Mouse (Mus musculus) heart, postnatal 25 days (tissue): ENCODE results near the gene Tuba3b. TPM values are rescaled to one million over a fixed set of nuclear protein-coding genes. Genes with fewer than 3 reads are reported as not detected.

Experiments used
- DNase-seq: peaks from one replicate; pipeline ENCODE4 v3.0.0; 2022; ENCODE audit warnings: low spot score
- intact Hi-C: fragments of 180-260 bp; cut with DNase I; formaldehyde crosslinking; loops from one replicate; pipeline ENCODE4 v1.15.1; 2025
- total RNA-seq, 2 experiments: library from RNA; stranded (reverse); gene quantifications; 2 replicates each; pipeline ENCODE4 v1.2.3; 2021

Gene Tuba3b
- total RNA-seq, 2 experiments from 2014 or later: 0.20 TPM; not detected in 1

- DNase-seq: no peak
- intact Hi-C loops: no loop called here
These were observed 43.6 kb downstream of the Tuba3b start for GRCm38 (mm10) chr6:145659116-145659515.

- intact Hi-C loops: no loop called here
- DNase-seq: no peak
These were observed 45.4 kb downstream of the Tuba3b start for GRCm38 (mm10) chr6:145660943-145661342.

GRCm38 (mm10) chr6:145664208-145664607 lies 48.7 kb downstream of the Tuba3b start:
- intact Hi-C loops: no loop called here
- no peak for DNase-seq

- intact Hi-C loops: loop anchor here (5.0 kb wide), 1 partner anchor 127 kb away; no protein-coding TSS in a partner anchor
- no peak for DNase-seq
These were observed 50.2 kb downstream of the Tuba3b start for GRCm38 (mm10) chr6:145665751-145666150.

- intact Hi-C loops: loop anchor here (5.0 kb wide), 1 partner anchor 125 kb away; no protein-coding TSS in a partner anchor
These were observed 52.1 kb downstream of the Tuba3b start for GRCm38 (mm10) chr6:145667654-145668053.

GRCm38 (mm10) chr6:145669596-145670071 lies 54.1 kb downstream of the Tuba3b start:
- intact Hi-C loops: loop anchor here (5.0 kb wide), 1 partner anchor 123 kb away; no protein-coding TSS in a partner anchor
- DNase-seq: no peak

More at GRCm38 (mm10) chr6:145667654-145668053, 52.1 kb downstream of the Tuba3b start:
- no peak for DNase-seq

Other genes with a start within 250 kb of the Tuba3b start
- 1 to 10 TPM; 2.1 to 2.3 TPM for gene Lmntd1, start 1.4 kb upstream of the Tuba3b start, total RNA-seq
- gene Rassf8, start 131.0 kb downstream of the Tuba3b start, total RNA-seq: 10 to 100 TPM; 56.4 to 56.8 TPM
- gene Bhlhe41, start 249.8 kb downstream of the Tuba3b start, total RNA-seq: 10 to 100 TPM; 12.5 to 26.5 TPM